Comparison of ENCODE assay signal across 8 mouse cellular contexts in the genomic region with DNA sequence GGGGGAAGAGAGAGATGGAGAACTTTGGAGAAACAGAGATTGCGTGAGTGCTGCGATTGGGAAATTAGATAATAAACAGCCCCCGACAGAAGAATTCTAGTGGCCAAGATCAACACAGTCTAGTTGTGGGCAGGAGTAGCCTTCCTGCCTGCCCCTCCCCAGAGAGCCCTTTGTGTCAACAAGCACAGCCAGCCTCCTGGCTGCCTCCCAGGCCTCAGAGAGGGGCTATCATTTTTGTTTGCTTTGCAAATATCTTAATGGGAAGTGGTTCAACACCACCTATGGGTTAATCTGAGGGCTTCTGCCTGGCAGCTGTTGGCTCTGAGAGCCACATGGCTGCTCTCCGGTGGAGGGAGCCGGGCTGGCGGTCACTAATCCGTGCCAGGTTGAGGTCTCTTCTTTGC.
DNase-seq lines count a peak whose midpoint lies in the region; ATAC-seq and TF ChIP-seq lines count a peak whose summit lies in the region.

No protein-coding gene starts in this region.

- no peaks in the 10 kb centered on the region; the same call in 1 of the 2 replicates for H3K27me3 ChIP-seq in limb, embryonic 14.5 days (ENCODE audit: control insufficient read depth, insufficient read depth, low read length)
- no peaks in the 10 kb centered on the region for H3K27me3 ChIP-seq in neural tube, embryonic 12.5 days (replicated peaks)

- H3K9ac ChIP-seq in limb, embryonic 14.5 days (ENCODE audit: low read depth, low read length, severe bottlenecking), result no peak overlapping the region
- H3K9ac ChIP-seq in neural tube, embryonic 12.5 days, result no peak overlapping the region

- H3K4me1 ChIP-seq in limb, embryonic 14.5 days (ENCODE audit: control insufficient read depth, insufficient read depth, low read length), result peaks cover 12% of the 10 kb centered on the region
- H3K4me1 ChIP-seq in neural tube, embryonic 12.5 days, result no peaks in the 10 kb centered on the region

- no peak overlapping the region for H3K4me3 ChIP-seq in limb, embryonic 14.5 days (replicated peaks; ENCODE audit: low read length)
- H3K4me3 ChIP-seq in neural tube, embryonic 12.5 days, result no peak overlapping the region

- intact Hi-C loops in heart, postnatal 14 days (cut with DNase I), result no loop called here

- no peak for TF ChIP-seq POLR2A in limb, embryonic 14.5 days (IDR thresholded peaks at IDR 0.05; ENCODE audit: borderline replicate concordance, extremely low read depth, insufficient read depth, insufficient read length)

- no peak overlapping the region for H3K27ac ChIP-seq in limb, embryonic 14.5 days (replicated peaks; ENCODE audit: low read depth, low read length)
- no peak overlapping the region for H3K27ac ChIP-seq in neural tube, embryonic 12.5 days

- WGBS in limb, embryonic 14.5 days, result 34% methylated on average over 7 of the region's 7 CpGs
- 50% methylated on average over 7 of the region's 7 CpGs for WGBS in neural tube, embryonic 12.5 days

- peak overlapping the region; percentile 16; the same call in 1 of the 2 replicates for H3K4me2 ChIP-seq in limb, embryonic 14.5 days (replicated peaks; ENCODE audit: low read depth, low read length, severe bottlenecking)
- H3K4me2 ChIP-seq in neural tube, embryonic 12.5 days (replicated peaks), result peak overlapping the region; percentile 5; the same call in 1 of the 2 replicates

- DNase-seq in cerebellum, adult 9-10 months, result peak; percentile 17
- DNase-seq in cerebellum, adult 18-20 months, result no peak
- DNase-seq in cerebellum, postnatal 36 days, result peak; percentile 10 to 22
- peak; percentile 23 to 32 for DNase-seq in heart, postnatal 14 days
- peak; percentile 29 for DNase-seq in limb, embryonic 14.5 days (ENCODE audit: low spot score)
- DNase-seq in thymus, postnatal 0 days (ENCODE audit: low spot score), result no peak
- no peak for DNase-seq in frontal cortex, postnatal 36 days (ENCODE audit: low spot score in 2 of 2)

- H3K36me3 ChIP-seq in limb, embryonic 14.5 days (ENCODE audit: control insufficient read depth, insufficient read depth, low read length), result no peaks in the 10 kb centered on the region
- no peaks in the 10 kb centered on the region for H3K36me3 ChIP-seq in neural tube, embryonic 12.5 days

- no peaks in the 10 kb centered on the region for H3K9me3 ChIP-seq in limb, embryonic 14.5 days (ENCODE audit: control insufficient read depth, low read length)
- H3K9me3 ChIP-seq in neural tube, embryonic 12.5 days, result no peaks in the 10 kb centered on the region

- ATAC-seq in limb, embryonic 14.5 days (ENCODE audit: low FRiP score, low read depth), result no peak
- no peak for ATAC-seq in neural tube, embryonic 12.5 days (ENCODE audit: low FRiP score, low read depth)

Comparison
In these comparisons a context has a peak if more than half of its experiments do, and no peak if none do; other contexts are left out.
1. DNase-seq: peak in cerebellum, adult 9-10 months (single experiment), cerebellum, postnatal 36 days (2 of 2), heart, postnatal 14 days (2 of 2) and limb, embryonic 14.5 days (single experiment); none in cerebellum, adult 18-20 months (0 of 2), thymus, postnatal 0 days (single experiment) and frontal cortex, postnatal 36 days (0 of 2).